ENCODE assay signal across 10 mouse cellular contexts in genomic region chr11:87725515-87725914, GRCm38 (mm10). TPM values are rescaled to one million over a fixed set of nuclear protein-coding genes. Genes with fewer than 3 reads are reported as not detected.
DNase-seq lines count a peak whose midpoint lies in the region; ATAC-seq and TF ChIP-seq lines count a peak whose summit lies in the region.
"Had no signal": no experiment of that assay in that cellular context is flagged by ENCODE, and none has a peak within 500 bp of the region (broad histone marks: within the 10 kb centered on the region; RNA-seq: fewer than 3 reads in every experiment).

No protein-coding gene starts in this region.

- no peaks in the 10 kb centered on the region for H3K27me3 ChIP-seq in heart, embryonic 12.5 days (replicated peaks)
- no peaks in the 10 kb centered on the region for H3K27me3 ChIP-seq in midbrain, embryonic 10.5 days (ENCODE audit: low read depth, poor library complexity, severe bottlenecking)
- no peaks in the 10 kb centered on the region for H3K27me3 ChIP-seq in midbrain, postnatal 0 days (ENCODE audit: insufficient read depth, low read length)

- no peak for DNase-seq in heart, adult 8-10 months (ENCODE audit: low spot score)
- no peak for DNase-seq in midbrain, embryonic 10.5 days (ENCODE audit: low spot score)
- DNase-seq in midbrain, postnatal 0 days (ENCODE audit: low spot score): no peak
- DNase-seq in spleen, postnatal 36 days (ENCODE audit: low spot score in 2 of 2): no peak
- no peak for DNase-seq in Muller cell, postnatal 12 days (ENCODE audit: inconsistent ontology term)
- DNase-seq: cerebellum, adult 18-20 months; kidney, adult 2 months had no signal

- peak overlapping the region; percentile 51 for H3K4me2 ChIP-seq in heart, embryonic 12.5 days
- no peak overlapping the region for H3K4me2 ChIP-seq in midbrain, postnatal 0 days (ENCODE audit: low read depth, low read length, poor library complexity, severe bottlenecking)

- H3K27ac ChIP-seq in heart, embryonic 12.5 days (ENCODE audit: poor library complexity, severe bottlenecking): peak overlapping the region; percentile 89
- H3K27ac ChIP-seq in midbrain, embryonic 10.5 days (replicated peaks): peak overlapping the region; percentile 83
- no peak overlapping the region for H3K27ac ChIP-seq in midbrain, postnatal 0 days (ENCODE audit: low read depth, low read length)

- peak; percentile 9; the same call in 1 of the 2 replicates for ATAC-seq in heart, embryonic 12.5 days (ENCODE audit: insufficient number of reproducible peaks, low FRiP score)
- no peak for ATAC-seq in midbrain, postnatal 0 days (ENCODE audit: low FRiP score)
- peak; percentile 55 for ATAC-seq in granulocyte monocyte progenitor cell, adult 5-6 weeks (replicated peaks; ENCODE audit: poor library complexity, severe bottlenecking)
- ATAC-seq in megakaryocyte, adult 5-6 weeks (ENCODE audit: poor library complexity, severe bottlenecking): peak; percentile 41; the same call in 1 of the 2 replicates

- no peak overlapping the region for H3K4me3 ChIP-seq in heart, embryonic 12.5 days
- peak overlapping the region; percentile 14; the same call in 1 of the 2 replicates for H3K4me3 ChIP-seq in midbrain, embryonic 10.5 days
- H3K4me3 ChIP-seq in midbrain, postnatal 0 days (ENCODE audit: low read depth, low read length): no peak overlapping the region

- H3K9me3 ChIP-seq in heart, embryonic 12.5 days (replicated peaks): no peaks in the 10 kb centered on the region
- H3K9me3 ChIP-seq in midbrain, embryonic 10.5 days (replicated peaks): no peaks in the 10 kb centered on the region
- H3K9me3 ChIP-seq in midbrain, postnatal 0 days (ENCODE audit: low read length): no peaks in the 10 kb centered on the region

- peak overlapping the region; percentile 60 for H3K9ac ChIP-seq in heart, embryonic 12.5 days
- H3K9ac ChIP-seq in midbrain, postnatal 0 days (replicated peaks; ENCODE audit: low read length, poor library complexity, severe bottlenecking): no peak overlapping the region

- no peak for TF ChIP-seq CTCF in midbrain, postnatal 0 days (IDR thresholded peaks at IDR 0.05)

- H3K4me1 ChIP-seq in heart, embryonic 12.5 days (replicated peaks): peaks cover 36% of the 10 kb centered on the region
- peaks cover 25% of the 10 kb centered on the region for H3K4me1 ChIP-seq in midbrain, embryonic 10.5 days
- 0 out of 2 replicates have a peak, but pooled peaks cover 5% of the 10 kb centered on the region for H3K4me1 ChIP-seq in midbrain, postnatal 0 days (ENCODE audit: insufficient read depth, low read length)

- H3K36me3 ChIP-seq in heart, embryonic 12.5 days: no peaks in the 10 kb centered on the region
- no peaks in the 10 kb centered on the region for H3K36me3 ChIP-seq in midbrain, embryonic 10.5 days
- H3K36me3 ChIP-seq in midbrain, postnatal 0 days (ENCODE audit: insufficient read depth, low read length): no peaks in the 10 kb centered on the region

RNA-seq across cellular contexts. Expression of gene Supt4a, which starts 11.8 kb away (rescaled TPM):
- 99.6 and 101 TPM in 2 replicates for polyA plus RNA-seq in heart, embryonic 12.5 days (2016; fragmentation: Nextera tagmentation; extraction: Ambion mirVana)
- total RNA-seq in heart, adult 8-10 months (2022): 10 to 100 TPM; 37.1 to 52.2 (median 38.0) TPM
- polyA plus RNA-seq in midbrain, embryonic 10.5 days (2016; fragmentation: Nextera tagmentation; extraction: Ambion mirVana): 157 and 171 TPM in 2 replicates
- 47.8 and 55.4 TPM in 2 replicates for total RNA-seq in midbrain, postnatal 0 days (2014; rRNA removed)
- 122 and 128 TPM in 2 replicates for polyA plus RNA-seq in midbrain, postnatal 0 days (2015; fragmentation: Nextera tagmentation; extraction: Ambion mirVana)
- total RNA-seq in granulocyte monocyte progenitor cell, adult 5-6 weeks (2014; fragmentation: Nextera tagmentation): 130 and 136 TPM in 2 replicates
- total RNA-seq in granulocyte monocyte progenitor cell, adult 5-6 weeks (2017): 58.6 and 81.1 TPM in 2 replicates
- total RNA-seq in megakaryocyte, adult 5-6 weeks (2015): 200 and 205 TPM in 2 replicates
- 58.9 and 59.0 TPM in 2 replicates for total RNA-seq in megakaryocyte, adult 5-6 weeks (2017)

RNA-seq across cellular contexts. Expression of gene Tspoap1, which starts 34.8 kb away (rescaled TPM):
- 0.21 and 0.78 TPM in 2 replicates for polyA plus RNA-seq in heart, embryonic 12.5 days (2016; fragmentation: Nextera tagmentation; extraction: Ambion mirVana)
- total RNA-seq in heart, adult 8-10 months (2022): under 1 TPM in 3 of 4 experiments, not detected in 1; 0.14 to 0.25 (median 0.22) TPM
- 8.2 and 14.7 TPM in 2 replicates for polyA plus RNA-seq in midbrain, embryonic 10.5 days (2016; fragmentation: Nextera tagmentation; extraction: Ambion mirVana)
- 206 and 215 TPM in 2 replicates for total RNA-seq in midbrain, postnatal 0 days (2014; rRNA removed)
- 47.3 and 57.8 TPM in 2 replicates for polyA plus RNA-seq in midbrain, postnatal 0 days (2015; fragmentation: Nextera tagmentation; extraction: Ambion mirVana)
- total RNA-seq in granulocyte monocyte progenitor cell, adult 5-6 weeks (2014; fragmentation: Nextera tagmentation): 100 and 132 TPM in 2 replicates
- 51.8 and 56.2 TPM in 2 replicates for total RNA-seq in granulocyte monocyte progenitor cell, adult 5-6 weeks (2017)
- total RNA-seq in megakaryocyte, adult 5-6 weeks (2015): 5.4 and 8.0 TPM in 2 replicates
- 6.1 and 8.6 TPM in 2 replicates for total RNA-seq in megakaryocyte, adult 5-6 weeks (2017)

Comparison
In these comparisons a context has a peak if more than half of its experiments do, and no peak if none do; other contexts are left out.
1. RNA of gene Tspoap1, which starts 34.8 kb away (total RNA-seq): 206 to 215 TPM in midbrain, postnatal 0 days, 51.8 to 132 TPM in granulocyte monocyte progenitor cell, adult 5-6 weeks and 5.4 to 8.6 TPM in megakaryocyte, adult 5-6 weeks; 0.14 to 0.25 TPM in heart, adult 8-10 months; every median in the first group is over 4 times any median in the second.